Mouse (Mus musculus) adrenal gland, adult (tissue): ENCODE measurements around the gene Prpf40a.
A peak's percentile ranks its signal among the peaks of the same experiment; 100 is the strongest.

Source experiments
- DNase-seq, 2 experiments: peaks; one replicate each; pipeline ENCODE4 v3.0.0; 2022 to 2023; ENCODE audit warnings: low spot score in 1 of 2; ENCODE audit not compliant: inconsistent age in 2 of 2

Gene Prpf40a

DNA sequence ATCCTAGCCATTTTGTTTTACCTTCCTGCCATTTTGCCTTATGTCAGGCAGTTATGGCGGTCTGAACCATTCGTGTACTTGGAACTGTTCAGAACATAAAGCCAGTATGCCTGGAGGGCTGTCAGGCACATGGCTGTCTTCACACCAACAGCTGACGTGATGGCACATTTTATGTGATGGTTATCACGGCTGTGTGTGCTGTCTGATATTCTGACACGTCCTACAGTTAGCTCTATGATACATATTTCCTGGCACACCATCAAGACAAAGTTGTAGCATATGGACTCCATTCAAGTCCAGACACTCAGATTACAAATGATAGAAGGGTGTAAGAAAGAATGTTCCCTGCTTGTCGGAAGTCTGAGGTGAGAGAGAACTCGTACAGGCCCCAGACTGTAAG is 85.0 kb downstream of the Prpf40a start:
- DNase-seq = no peak

DNA sequence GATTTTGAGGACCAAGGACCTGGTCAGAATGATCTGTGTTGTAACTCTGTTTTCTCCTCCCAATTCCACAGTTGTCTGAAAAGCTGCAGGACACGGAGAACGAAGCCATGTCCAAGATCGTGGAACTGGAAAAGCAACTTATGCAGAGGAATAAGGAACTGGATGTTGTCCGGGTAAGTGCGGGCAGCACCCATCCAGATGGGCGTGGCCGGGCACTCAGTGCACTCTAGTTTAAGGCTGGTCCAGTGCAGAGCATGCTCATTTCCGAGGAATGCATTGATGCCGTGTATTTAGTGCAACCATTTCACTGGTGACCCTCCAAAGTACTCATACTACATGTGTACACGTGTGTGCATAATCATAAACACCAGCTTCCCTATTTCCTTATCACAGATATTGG is 85.7 kb downstream of the Prpf40a start:
- DNase-seq = no peak

DNA sequence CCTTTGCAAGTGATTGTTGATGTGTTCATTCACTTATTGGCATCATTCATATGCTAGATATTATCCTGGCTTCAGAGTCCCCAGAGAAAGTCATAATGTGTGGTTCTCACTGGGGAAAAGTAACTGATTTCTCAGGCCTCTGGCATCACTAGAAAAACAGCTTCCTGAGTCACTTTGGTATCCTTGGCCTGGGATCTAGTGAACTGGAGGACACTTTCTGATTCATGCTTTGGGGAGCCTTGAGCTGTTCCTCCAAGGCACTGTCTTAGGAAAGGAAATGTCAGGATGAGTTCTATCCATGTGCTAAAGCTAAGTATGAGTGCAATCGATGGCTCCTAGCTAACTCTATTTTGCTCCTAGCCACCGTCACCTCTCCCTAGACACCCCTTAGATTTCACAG is 88.2 kb downstream of the Prpf40a start:
- peak; percentile 66 to 84 for DNase-seq

DNA sequence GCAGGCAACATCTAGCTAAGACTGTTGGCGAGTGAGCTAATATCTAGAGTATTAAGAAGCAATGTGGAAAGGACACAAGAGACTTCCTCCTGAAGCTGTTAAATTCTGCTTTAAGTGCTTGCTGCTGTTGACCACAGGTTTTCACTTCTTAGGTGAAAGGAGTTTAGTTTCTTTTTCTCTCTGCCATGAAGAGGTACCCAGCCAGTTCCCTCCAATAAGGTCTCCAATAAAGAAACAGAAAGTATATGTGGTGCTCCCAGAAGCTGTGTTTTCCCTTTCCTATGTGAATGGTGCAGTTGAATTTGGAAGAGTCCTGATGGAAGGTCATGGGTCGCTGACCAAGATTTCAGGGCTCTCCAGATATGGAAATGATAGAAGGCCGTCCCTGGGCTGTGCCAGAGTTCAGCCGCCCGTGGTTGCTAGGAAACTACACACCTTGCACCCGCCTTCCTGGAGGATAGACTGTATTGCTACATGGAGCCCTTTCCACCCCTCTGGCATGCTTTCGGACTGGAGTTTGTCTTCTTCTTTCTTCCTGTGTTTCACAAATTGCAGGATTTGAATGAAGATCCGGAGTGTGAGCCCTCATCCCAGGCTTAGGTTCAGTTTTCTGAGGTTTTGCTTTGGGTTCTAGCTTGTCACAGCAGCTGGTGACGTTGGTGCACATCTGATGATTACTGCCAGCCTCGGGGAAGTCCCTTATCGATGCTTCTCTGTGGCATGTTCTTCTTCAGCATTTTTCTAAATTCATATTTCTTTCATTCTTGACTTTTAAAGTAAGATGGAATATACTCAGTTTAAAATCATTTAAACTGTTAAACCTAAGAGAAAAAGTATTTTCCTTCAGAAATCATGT is 89.0 kb downstream of the Prpf40a start:
- peak in 1 of 2 experiments; percentile 70 for DNase-seq

DNA sequence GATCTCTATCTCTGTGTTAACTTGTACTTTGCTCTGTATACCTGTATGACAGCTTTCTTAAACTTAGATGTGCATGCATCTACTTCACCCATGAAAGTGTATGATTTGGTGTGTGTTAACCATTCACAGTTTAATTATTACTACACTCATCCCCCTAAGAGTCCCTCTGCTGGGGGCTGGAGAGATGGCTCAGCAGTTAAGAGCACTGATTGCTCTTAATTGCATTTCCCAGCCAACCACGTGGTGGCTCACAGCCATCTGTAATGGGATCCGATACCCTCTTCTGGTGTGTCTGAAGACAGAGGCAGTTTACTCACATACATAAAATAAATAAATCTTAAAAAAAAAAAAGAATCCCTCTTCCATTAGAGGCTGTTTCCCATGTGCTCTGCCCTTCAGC is 91.0 kb downstream of the Prpf40a start:
- no peak for DNase-seq

DNA sequence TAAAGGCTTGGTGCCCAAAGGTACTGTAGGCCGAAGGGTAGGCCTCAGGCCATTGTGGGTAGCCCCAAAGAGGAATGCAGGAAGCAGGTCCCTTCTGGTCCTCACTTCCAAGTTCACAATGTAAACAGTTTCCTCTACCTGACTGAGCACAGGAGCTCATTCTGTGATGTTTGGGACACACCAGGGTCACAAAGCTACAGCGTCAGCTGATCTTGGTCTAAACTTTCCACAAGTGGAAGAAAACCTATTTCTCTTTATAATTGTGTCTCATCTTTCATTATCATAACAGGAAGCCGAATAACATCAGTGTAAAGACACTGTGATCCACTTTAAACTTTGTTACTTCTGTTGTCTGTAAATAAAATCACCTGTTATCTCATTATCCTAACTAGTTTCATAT is 95.6 kb downstream of the Prpf40a start:
- no peak for DNase-seq

DNA sequence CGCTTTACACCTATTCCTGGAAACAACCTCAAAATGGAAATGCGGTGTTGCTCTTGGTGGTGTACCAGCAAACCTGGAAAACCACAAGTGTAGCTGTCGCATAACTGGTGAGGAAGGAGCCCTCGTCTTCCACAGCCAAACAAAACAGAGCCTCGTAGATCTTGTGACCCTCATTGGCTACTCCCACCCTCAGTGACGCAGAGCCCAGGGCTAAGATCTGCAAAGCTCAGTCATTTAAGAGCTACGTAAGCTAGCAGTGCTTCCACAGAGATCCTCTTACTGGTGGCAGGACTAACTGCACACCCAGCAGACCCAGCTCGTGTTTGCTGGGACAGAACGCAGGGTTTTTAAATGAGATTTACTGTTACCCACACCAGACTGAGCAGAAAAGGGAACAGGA is 96.1 kb downstream of the Prpf40a start:
- DNase-seq = no peak

DNA sequence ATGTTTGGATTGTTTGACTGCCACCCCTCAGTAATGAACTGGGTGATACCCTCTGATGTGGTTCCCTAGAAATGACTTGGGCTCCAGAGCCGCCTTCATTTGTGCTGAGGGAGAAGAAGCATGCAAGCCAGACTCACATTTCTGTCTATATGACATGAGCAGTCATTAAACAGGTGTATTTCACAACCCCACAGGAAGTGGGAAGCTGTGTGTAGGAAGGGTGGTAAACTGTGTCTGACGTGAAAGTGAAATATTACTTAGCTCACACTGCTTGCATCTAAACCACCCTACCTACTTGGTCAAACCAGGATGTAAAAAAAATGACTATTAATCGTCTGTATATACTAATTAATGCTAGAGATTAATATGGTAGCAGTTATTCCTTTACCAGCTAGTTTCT is 102.3 kb downstream of the Prpf40a start:
- DNase-seq = no peak

DNA sequence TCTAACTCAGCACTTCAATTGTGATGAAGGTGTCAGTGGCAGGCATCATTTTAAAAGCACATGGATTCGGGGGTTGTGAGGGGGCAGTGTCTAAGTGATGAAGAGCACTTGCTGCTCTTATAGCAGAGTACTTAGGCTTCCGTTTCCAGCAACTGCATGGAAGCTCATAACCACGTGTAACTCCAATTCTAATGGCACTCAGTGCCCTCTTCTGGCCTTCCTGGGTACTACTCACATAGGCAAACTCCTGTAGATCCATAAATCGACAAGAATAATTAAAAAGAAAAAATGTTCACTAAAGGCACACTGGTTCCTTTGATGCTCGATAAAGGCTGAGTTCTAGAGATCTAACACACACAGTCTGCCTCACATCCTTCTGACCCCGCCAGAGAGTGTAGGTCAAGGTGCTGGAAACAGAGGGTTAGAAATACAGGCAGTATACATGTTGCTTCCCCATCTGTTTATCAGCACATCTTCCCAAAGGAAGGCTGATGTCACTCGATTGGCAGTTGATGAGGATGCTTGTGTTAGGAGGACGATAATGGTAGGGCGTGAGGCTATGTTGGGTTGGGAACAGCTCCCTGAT is 105.4 kb downstream of the Prpf40a start:
- DNase-seq = peak; percentile 48 to 83
